ENCODE assay signal across 8 mouse cellular contexts in the genomic region with DNA sequence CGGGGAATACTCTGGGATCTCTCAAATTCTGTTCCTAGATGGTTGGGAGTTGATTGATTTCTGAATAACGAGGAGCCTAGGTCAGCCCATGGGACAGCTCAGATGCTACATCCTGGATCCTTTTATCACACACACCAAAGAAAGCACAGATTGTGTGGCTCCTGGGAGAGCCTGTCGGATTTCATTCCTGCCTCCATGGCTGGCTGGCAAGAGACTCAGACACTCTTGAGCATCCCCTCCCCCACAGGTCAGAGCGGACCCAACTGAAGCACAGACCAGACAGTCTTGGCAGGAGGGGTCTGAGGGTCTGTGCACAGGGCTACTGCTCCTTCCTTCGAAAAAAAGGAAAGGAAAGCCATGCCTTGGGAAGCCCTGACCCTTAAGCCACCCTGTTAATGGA. TPM values are rescaled to one million over a fixed set of nuclear protein-coding genes. Genes with fewer than 3 reads are reported as not detected.
A peak's percentile ranks its signal among the peaks of the same experiment; 100 is the strongest.
DNase-seq lines count a peak whose midpoint lies in the region; ATAC-seq lines count a peak whose summit lies in the region.

No protein-coding gene starts in this region.

- H3K9ac ChIP-seq in liver, embryonic 11.5 days (ENCODE audit: low read depth, low read length) = no peak overlapping the region
- H3K9ac ChIP-seq in hindbrain, embryonic 13.5 days = peak overlapping the region; percentile 95
- H3K9ac ChIP-seq in neural tube, embryonic 12.5 days = peak overlapping the region; percentile 95; the same call in 1 of the 2 replicates

- H3K27ac ChIP-seq in liver, embryonic 11.5 days (ENCODE audit: low read depth, low read length) = no peak overlapping the region
- H3K27ac ChIP-seq in hindbrain, embryonic 13.5 days = peak overlapping the region; percentile 73
- H3K27ac ChIP-seq in neural tube, embryonic 12.5 days = no peak overlapping the region

- no peaks in the 10 kb centered on the region; the same call in 1 of the 2 replicates for H3K27me3 ChIP-seq in liver, embryonic 11.5 days (replicated peaks; ENCODE audit: control insufficient read depth, insufficient read depth, low read length)
- H3K27me3 ChIP-seq in hindbrain, embryonic 13.5 days = peaks cover 4% of the 10 kb centered on the region; the same call in 1 of the 2 replicates
- no peaks in the 10 kb centered on the region for H3K27me3 ChIP-seq in neural tube, embryonic 12.5 days (replicated peaks)

- no peak for ATAC-seq in liver, embryonic 11.5 days (replicated peaks; ENCODE audit: low FRiP score)
- ATAC-seq in hindbrain, embryonic 13.5 days (ENCODE audit: low FRiP score) = no peak
- ATAC-seq in neural tube, embryonic 12.5 days (ENCODE audit: low FRiP score, low read depth) = no peak

- WGBS in liver, embryonic 11.5 days = 57% methylated on average over 5 of the region's 5 CpGs
- 23% methylated on average over 5 of the region's 5 CpGs for WGBS in hindbrain, embryonic 13.5 days
- WGBS in neural tube, embryonic 12.5 days = 36% methylated on average over 5 of the region's 5 CpGs

- H3K9me3 ChIP-seq in liver, embryonic 11.5 days (ENCODE audit: control insufficient read depth, low read length) = no peaks in the 10 kb centered on the region
- H3K9me3 ChIP-seq in hindbrain, embryonic 13.5 days = no peaks in the 10 kb centered on the region
- H3K9me3 ChIP-seq in neural tube, embryonic 12.5 days = no peaks in the 10 kb centered on the region

- no peaks in the 10 kb centered on the region for H3K36me3 ChIP-seq in liver, embryonic 11.5 days (ENCODE audit: control insufficient read depth, insufficient read depth, low read length)
- peaks cover 14% of the 10 kb centered on the region for H3K36me3 ChIP-seq in hindbrain, embryonic 13.5 days
- peaks cover 14% of the 10 kb centered on the region for H3K36me3 ChIP-seq in neural tube, embryonic 12.5 days

- DNase-seq in liver, embryonic 11.5 days (ENCODE audit: low spot score) = no peak
- no peak for DNase-seq in liver
- DNase-seq in cerebellum, postnatal 36 days = peak; percentile 70 to 73
- no peak for DNase-seq in right cerebral cortex, postnatal 14 days
- no peak for DNase-seq in ovary, adult 18-20 months (ENCODE audit: low spot score)
- DNase-seq in frontal cortex, postnatal 36 days (ENCODE audit: low spot score in 2 of 2) = no peak

- no peak overlapping the region for H3K4me3 ChIP-seq in liver, embryonic 11.5 days (ENCODE audit: low read depth, low read length)
- H3K4me3 ChIP-seq in hindbrain, embryonic 13.5 days = peak overlapping the region; percentile 95
- peak overlapping the region; percentile 91; the same call in 1 of the 2 replicates for H3K4me3 ChIP-seq in neural tube, embryonic 12.5 days

- H3K4me1 ChIP-seq in liver, embryonic 11.5 days (replicated peaks; ENCODE audit: control insufficient read depth, insufficient read depth, low read length) = peaks cover 25% of the 10 kb centered on the region
- H3K4me1 ChIP-seq in hindbrain, embryonic 13.5 days (replicated peaks) = peaks cover 50% of the 10 kb centered on the region
- H3K4me1 ChIP-seq in neural tube, embryonic 12.5 days = peaks cover 31% of the 10 kb centered on the region

- H3K4me2 ChIP-seq in liver, embryonic 11.5 days = peak overlapping the region; percentile 98
- H3K4me2 ChIP-seq in hindbrain, embryonic 13.5 days = peak overlapping the region; percentile 79
- H3K4me2 ChIP-seq in neural tube, embryonic 12.5 days (replicated peaks) = peak overlapping the region; percentile 69

RNA-seq across cellular contexts. Expression of a gene that starts 2.3 kb away (rescaled TPM):
- polyA plus RNA-seq in liver, embryonic 11.5 days (2014; fragmentation: Nextera tagmentation; extraction: Ambion mirVana) = 2.5 TPM in 2 replicates
- 12.9 and 13.5 TPM in 2 replicates for polyA plus RNA-seq in hindbrain, embryonic 13.5 days (2015; fragmentation: Nextera tagmentation; extraction: Ambion mirVana)
- polyA plus RNA-seq in neural tube, embryonic 12.5 days (2016; fragmentation: Nextera tagmentation; extraction: Ambion mirVana) = 12.2 and 15.1 TPM in 2 replicates

RNA-seq across cellular contexts. Expression of a gene that starts 51.2 kb away (rescaled TPM):
- polyA plus RNA-seq in liver, embryonic 11.5 days (2014; fragmentation: Nextera tagmentation; extraction: Ambion mirVana) = 0.10 TPM in 1 of 2 replicates, not detected in the other
- polyA plus RNA-seq in hindbrain, embryonic 13.5 days (2015; fragmentation: Nextera tagmentation; extraction: Ambion mirVana) = 0.13 and 0.16 TPM in 2 replicates
- polyA plus RNA-seq in neural tube, embryonic 12.5 days (2016; fragmentation: Nextera tagmentation; extraction: Ambion mirVana) = 0.10 and 0.15 TPM in 2 replicates

RNA-seq across cellular contexts. Expression of a gene that starts 53.2 kb away (rescaled TPM):
- polyA plus RNA-seq in liver, embryonic 11.5 days (2014; fragmentation: Nextera tagmentation; extraction: Ambion mirVana) = not detected in 2 replicates
- polyA plus RNA-seq in hindbrain, embryonic 13.5 days (2015; fragmentation: Nextera tagmentation; extraction: Ambion mirVana) = 0.13 TPM in 1 of 2 replicates, not detected in the other
- 0.23 TPM in 1 of 2 replicates, not detected in the other for polyA plus RNA-seq in neural tube, embryonic 12.5 days (2016; fragmentation: Nextera tagmentation; extraction: Ambion mirVana)

RNA-seq across cellular contexts. Expression of a gene that starts 59.6 kb away (rescaled TPM):
- polyA plus RNA-seq in liver, embryonic 11.5 days (2014; fragmentation: Nextera tagmentation; extraction: Ambion mirVana) = 0.29 and 0.35 TPM in 2 replicates
- polyA plus RNA-seq in hindbrain, embryonic 13.5 days (2015; fragmentation: Nextera tagmentation; extraction: Ambion mirVana) = 0.05 and 0.14 TPM in 2 replicates
- polyA plus RNA-seq in neural tube, embryonic 12.5 days (2016; fragmentation: Nextera tagmentation; extraction: Ambion mirVana) = 0.28 TPM in 1 of 2 replicates, not detected in the other

Comparison
In these comparisons a context has a peak if more than half of its experiments do, and no peak if none do; other contexts are left out.
1. DNase-seq: peak in cerebellum, postnatal 36 days (2 of 2); none in liver, embryonic 11.5 days (single experiment), liver (single experiment), right cerebral cortex, postnatal 14 days (single experiment), ovary, adult 18-20 months (single experiment) and frontal cortex, postnatal 36 days (0 of 2).
2. Peak in every context shown above with its lines, with median percentiles within 50 percentile points of each other: H3K4me2 ChIP-seq.